Mouse (Mus musculus): ENCODE measurements around the gene Tuba4a. TPM values are rescaled to one million over a fixed set of nuclear protein-coding genes. Genes with fewer than 3 reads are reported as not detected.
A peak's percentile ranks its signal among the peaks of the same experiment; 100 is the strongest.

Gene Tuba4a
- polyA plus RNA-seq, 1 experiment from 2014 or later: 11.9 TPM

DNA sequence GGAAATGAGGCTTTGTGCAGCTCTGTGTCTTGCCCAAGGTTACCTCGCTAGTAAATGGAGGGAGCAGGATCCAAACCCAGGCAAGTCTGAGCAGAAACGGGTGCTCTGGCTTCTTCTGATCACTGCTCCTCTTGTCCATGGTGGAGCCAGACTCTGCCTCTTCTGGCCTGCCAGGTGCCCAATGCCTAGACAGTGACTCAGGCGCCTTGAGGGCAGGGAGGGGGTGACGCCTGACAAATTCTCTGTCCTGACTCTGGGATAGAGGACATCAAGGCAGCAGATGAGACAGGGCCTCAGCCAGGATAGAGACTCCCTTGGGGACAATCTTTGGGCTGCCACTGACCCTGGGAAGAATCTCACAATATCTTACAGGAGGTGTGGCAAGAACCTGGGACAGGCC, 11.6 kb upstream of the Tuba4a start:
- Histone ChIP-seq H3K4me1 (peaks cover 3% of the 10 kb centered on the region; the same call in 1 of the 2 replicates), H3K4me2 (replicated peaks) (no peak overlapping the region), H3K4me3 (no peak overlapping the region), H3K27ac (no peak overlapping the region), H3K9me3 (no peaks in the 10 kb centered on the region), H3K36me3 (no peaks in the 10 kb centered on the region), H3K9ac (no peak overlapping the region), H3K27me3 (replicated peaks) (no peaks in the 10 kb centered on the region)
- 75% methylated on average over 4 of the region's 4 CpGs for WGBS
- no peak for ATAC-seq (ENCODE audit: low FRiP score, low read depth)

DNA sequence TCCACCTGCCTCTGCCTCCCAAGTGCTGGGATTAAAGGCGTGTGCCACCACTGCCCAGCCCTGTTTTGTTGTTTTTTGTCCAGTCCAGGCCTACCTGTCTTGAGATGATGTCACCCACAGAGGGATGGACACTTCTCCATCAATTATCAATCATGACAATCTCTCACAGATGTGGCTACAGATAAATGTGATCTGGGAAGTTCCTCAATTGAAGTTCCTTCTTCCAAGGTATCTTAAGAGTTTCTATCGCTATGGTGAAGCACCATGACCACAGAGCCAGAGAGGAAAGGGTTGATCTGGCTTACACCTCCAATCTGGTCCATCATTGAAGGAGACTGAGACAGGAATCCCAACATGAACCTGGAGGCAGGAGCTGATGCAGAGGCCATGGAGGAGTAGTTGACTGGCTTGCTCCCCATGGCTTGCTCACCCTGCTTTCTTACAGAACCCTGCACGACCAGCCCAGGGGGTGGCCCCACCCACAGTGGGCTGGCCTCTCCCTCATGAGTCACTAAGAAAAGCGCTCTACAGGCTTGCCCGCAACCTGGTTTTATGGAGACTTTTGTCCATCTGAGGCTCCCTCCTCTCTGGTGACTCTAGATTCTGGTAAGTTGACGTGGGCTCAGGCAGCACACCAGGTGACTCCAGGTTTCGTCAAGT, 10.8 kb upstream of the Tuba4a start:
- WGBS: 73% methylated on average over 7 of the region's 7 CpGs
- Histone ChIP-seq H3K4me3 (no peak overlapping the region), H3K36me3 (no peaks in the 10 kb centered on the region), H3K27me3 (replicated peaks) (no peaks in the 10 kb centered on the region), H3K4me2 (replicated peaks) (no peak overlapping the region), H3K27ac (no peak overlapping the region), H3K9me3 (no peaks in the 10 kb centered on the region), H3K9ac (no peak overlapping the region), H3K4me1 (no peaks in the 10 kb centered on the region)
- no peak for ATAC-seq (ENCODE audit: low FRiP score, low read depth)

DNA sequence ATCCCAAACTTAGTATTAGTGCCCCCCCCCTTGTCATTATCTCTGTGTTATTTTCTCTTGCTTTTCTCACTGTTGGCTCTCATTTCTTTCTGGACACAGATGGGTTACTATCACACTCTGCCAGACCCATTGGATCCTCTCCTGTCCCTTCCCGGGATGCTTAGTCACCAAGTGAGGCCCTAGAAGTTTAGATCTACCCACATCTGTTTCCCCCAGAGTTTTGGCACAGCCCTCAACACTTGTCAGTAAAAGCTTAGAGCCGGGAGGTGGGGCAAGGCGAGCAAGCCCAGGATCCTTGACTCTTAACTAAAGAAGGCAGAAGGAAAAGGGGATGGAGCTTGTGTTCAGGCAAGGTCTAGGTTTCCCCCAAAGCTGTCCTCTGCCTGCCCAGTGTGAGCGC, 9.5 kb upstream of the Tuba4a start:
- Histone ChIP-seq H3K4me3 (no peak overlapping the region), H3K36me3 (no peaks in the 10 kb centered on the region), H3K27me3 (replicated peaks) (no peaks in the 10 kb centered on the region), H3K4me2 (replicated peaks) (no peak overlapping the region), H3K9me3 (no peaks in the 10 kb centered on the region), H3K27ac (no peak overlapping the region), H3K4me1 (no peaks in the 10 kb centered on the region), H3K9ac (no peak overlapping the region)
- ATAC-seq (ENCODE audit: low FRiP score, low read depth): no peak
- 77% methylated on average over 4 of the region's 4 CpGs for WGBS

DNA sequence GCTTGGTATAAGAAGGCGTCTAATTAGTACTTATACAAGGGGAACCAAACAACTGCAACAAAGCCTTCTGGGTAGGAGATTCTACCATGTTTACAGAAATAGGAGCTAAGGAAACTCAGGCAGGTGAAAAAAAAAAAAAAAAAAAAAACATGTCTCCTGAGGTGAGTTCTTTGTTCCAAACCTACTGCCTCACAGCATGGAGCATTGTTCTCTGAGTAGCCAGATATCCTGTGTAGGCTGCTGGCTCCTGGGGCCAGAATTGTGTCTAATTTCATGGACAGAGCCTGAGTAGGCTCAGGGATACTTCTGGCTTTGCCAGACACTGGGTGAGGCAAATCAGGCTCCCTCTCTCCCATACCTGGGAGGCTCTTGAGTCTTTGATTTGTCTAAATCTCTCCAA, 8.0 kb upstream of the Tuba4a start:
- no peaks in the 10 kb centered on the region for H3K4me1 ChIP-seq

DNA sequence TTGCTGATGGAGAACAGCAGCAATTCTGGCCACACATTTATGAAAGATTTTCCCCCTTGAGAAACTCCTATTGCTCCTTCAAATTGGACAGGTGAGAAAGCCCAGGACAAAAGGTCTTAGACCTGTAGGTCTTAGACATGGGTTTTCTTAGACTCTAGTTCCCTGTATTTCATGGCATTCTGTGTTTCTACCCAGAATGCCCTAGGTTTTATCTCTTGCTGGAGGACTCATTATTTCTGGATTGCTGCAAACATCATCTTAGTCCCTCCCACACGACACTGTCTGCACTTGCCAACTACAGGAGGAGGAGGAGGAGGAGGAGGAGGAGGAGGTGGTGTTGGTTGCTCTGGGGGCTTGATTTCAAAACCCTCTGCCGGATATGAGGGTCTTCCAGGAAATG, 6.5 kb upstream of the Tuba4a start:
- Histone ChIP-seq H3K27ac (no peak overlapping the region), H3K9me3 (no peaks in the 10 kb centered on the region), H3K4me1 (no peaks in the 10 kb centered on the region), H3K36me3 (no peaks in the 10 kb centered on the region), H3K9ac (no peak overlapping the region), H3K27me3 (replicated peaks) (peaks cover 21% of the 10 kb centered on the region), H3K4me2 (replicated peaks) (no peak overlapping the region), H3K4me3 (no peak overlapping the region)
- WGBS: 74% methylated on average over 2 of the region's 2 CpGs
- ATAC-seq (ENCODE audit: low FRiP score, low read depth): no peak

More for the DNA sequence above, 8.0 kb upstream of the Tuba4a start:
- H3K4me2 ChIP-seq (replicated peaks): no peak overlapping the region
- H3K27ac ChIP-seq: no peak overlapping the region
- 80% methylated on average over 1 of the region's 1 CpGs for WGBS
- H3K27me3 ChIP-seq (replicated peaks): 0 out of 2 replicates have a peak, but pooled peaks cover 11% of the 10 kb centered on the region
- no peak overlapping the region for H3K4me3 ChIP-seq
- H3K9ac ChIP-seq: no peak overlapping the region
- H3K36me3 ChIP-seq: no peaks in the 10 kb centered on the region
- no peaks in the 10 kb centered on the region for H3K9me3 ChIP-seq
- ATAC-seq (ENCODE audit: low FRiP score, low read depth): no peak

DNA sequence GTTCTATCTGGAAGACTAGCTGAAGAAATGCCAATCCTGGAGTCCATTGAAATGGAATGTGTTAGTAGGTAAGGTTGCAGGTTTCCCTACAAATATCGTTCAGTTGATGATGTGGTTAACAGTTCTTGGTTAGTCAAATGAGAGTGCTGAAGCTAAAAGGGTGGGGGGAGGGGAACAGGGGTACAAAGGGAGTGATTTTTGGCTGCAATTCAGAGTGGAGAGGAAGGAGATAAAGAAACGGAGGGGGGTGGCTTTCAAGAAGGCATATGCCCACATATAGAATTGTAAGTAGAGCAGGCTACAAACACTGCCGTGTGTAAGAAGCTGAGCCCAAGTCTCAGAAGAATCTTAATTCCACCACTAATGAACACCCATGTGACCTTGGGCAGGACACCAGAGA, 5.8 kb upstream of the Tuba4a start:
- ATAC-seq (ENCODE audit: low FRiP score, low read depth): no peak
- Histone ChIP-seq H3K27me3 (replicated peaks) (peaks cover 27% of the 10 kb centered on the region), H3K9ac (no peak overlapping the region), H3K27ac (no peak overlapping the region), H3K4me1 (no peaks in the 10 kb centered on the region), H3K9me3 (no peaks in the 10 kb centered on the region), H3K4me3 (no peak overlapping the region), H3K36me3 (no peaks in the 10 kb centered on the region), H3K4me2 (replicated peaks) (no peak overlapping the region)
- 74% methylated on average over 3 of the region's 3 CpGs for WGBS

DNA sequence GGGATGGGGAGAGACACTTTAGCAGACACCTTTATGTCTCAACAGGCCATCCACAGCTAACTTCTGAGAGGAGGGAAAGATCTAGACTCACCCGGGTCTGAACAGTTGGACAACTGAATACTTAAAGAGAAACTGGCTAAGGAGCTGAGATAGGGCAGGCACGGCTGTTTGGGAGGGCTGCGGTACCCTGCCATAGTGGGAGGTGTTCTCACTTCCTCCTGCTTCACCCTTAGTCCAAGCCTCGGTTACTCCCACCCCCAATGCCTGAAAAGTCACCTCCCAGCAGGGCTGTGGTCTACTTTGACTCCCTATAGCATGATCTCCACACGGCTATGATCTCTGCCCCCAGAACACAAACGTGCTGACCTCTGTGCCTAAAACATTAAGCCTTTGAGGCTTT, 3.9 kb upstream of the Tuba4a start:
- H3K4me3 ChIP-seq: no peak overlapping the region
- H3K9me3 ChIP-seq: no peaks in the 10 kb centered on the region
- no peak for ATAC-seq (ENCODE audit: low FRiP score, low read depth)
- H3K36me3 ChIP-seq: no peaks in the 10 kb centered on the region
- H3K27me3 ChIP-seq (replicated peaks): peaks cover 47% of the 10 kb centered on the region
- no peak overlapping the region for H3K27ac ChIP-seq
- H3K4me2 ChIP-seq (replicated peaks): no peak overlapping the region
- WGBS: 71% methylated on average over 6 of the region's 6 CpGs
- H3K4me1 ChIP-seq: peaks cover 11% of the 10 kb centered on the region
- H3K9ac ChIP-seq: no peak overlapping the region

DNA sequence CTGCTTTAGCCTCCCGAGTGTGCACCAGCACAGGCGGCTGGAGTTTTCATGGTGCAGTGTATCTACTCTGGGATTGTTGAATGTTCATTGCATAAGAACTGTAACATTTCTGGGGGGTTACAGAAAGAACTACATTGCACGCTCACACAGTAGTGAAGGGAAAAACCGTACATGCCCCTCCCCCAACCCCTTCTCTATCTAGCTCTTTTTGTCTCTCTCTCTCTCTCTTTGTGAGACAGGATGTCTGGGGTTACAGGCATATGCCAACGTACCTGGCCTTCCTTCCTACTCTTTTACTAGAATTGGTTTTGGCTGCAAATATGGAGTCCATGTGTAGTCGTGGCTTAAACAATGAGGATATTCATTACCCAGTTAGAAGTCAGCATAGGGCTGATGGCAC, 3.3 kb upstream of the Tuba4a start:
- 86% methylated on average over 6 of the region's 6 CpGs for WGBS

DNA sequence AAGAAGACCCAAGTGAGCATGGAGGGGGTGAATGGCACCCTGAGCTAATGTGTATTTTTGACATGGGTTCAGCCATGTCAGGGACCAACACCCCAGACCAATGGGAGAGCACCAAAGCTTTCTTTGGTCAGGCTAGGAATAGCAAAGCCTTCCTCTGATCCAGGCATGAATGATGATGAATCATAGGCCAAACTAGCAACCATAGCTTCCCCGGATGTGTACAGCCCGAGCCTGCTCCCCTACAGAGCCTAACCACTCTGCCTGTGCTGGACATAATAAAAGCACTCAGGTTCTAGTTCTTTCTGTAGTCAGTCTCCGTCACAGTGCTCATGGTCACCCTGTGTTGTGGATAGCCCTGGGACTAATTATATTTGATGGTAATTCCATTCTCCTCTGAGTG, 1.9 kb upstream of the Tuba4a start:
- Histone ChIP-seq H3K27me3 (replicated peaks) (peaks cover 67% of the 10 kb centered on the region), H3K4me3 (no peak overlapping the region), H3K36me3 (no peaks in the 10 kb centered on the region), H3K4me1 (peaks cover 18% of the 10 kb centered on the region), H3K9ac (no peak overlapping the region), H3K9me3 (no peaks in the 10 kb centered on the region), H3K4me2 (replicated peaks) (no peak overlapping the region), H3K27ac (no peak overlapping the region)
- WGBS: 77% methylated on average over 3 of the region's 3 CpGs
- ATAC-seq (ENCODE audit: low FRiP score, low read depth): no peak

More for the DNA sequence above, 3.3 kb upstream of the Tuba4a start:
- no peak overlapping the region for H3K9ac ChIP-seq
- peaks cover 53% of the 10 kb centered on the region for H3K27me3 ChIP-seq (replicated peaks)
- H3K27ac ChIP-seq: no peak overlapping the region
- no peak overlapping the region for H3K4me3 ChIP-seq
- H3K9me3 ChIP-seq: no peaks in the 10 kb centered on the region
- no peaks in the 10 kb centered on the region for H3K36me3 ChIP-seq
- peaks cover 17% of the 10 kb centered on the region for H3K4me1 ChIP-seq
- H3K4me2 ChIP-seq (replicated peaks): no peak overlapping the region
- ATAC-seq (ENCODE audit: low FRiP score, low read depth): no peak

DNA sequence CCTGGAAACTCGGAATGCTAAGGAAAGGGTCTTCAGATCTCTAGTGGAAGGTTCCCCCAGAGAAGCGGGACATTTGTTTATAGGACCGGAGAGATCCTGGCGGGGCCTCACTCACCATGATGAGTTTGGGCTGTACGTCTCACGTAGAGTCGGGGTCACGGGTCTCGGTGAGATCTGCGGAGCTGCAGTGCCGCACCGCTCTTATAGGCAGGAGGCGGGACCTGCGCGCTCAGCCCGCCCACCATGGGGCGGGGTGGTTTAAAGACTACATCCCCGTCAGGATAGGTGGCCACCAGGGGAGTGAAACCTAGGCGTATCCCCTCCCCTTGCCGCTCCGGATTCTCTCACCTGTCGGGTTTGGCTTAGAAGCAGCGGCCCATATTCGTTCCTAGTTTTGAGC, 587 bp downstream of the Tuba4a start:
- peak; percentile 81 for ATAC-seq (ENCODE audit: low FRiP score, low read depth)
- H3K27me3 ChIP-seq (replicated peaks): peaks cover 73% of the 10 kb centered on the region
- H3K27ac ChIP-seq: no peak overlapping the region
- H3K9me3 ChIP-seq: no peaks in the 10 kb centered on the region
- peak overlapping the region; percentile 49 for H3K9ac ChIP-seq
- H3K36me3 ChIP-seq: peaks cover 17% of the 10 kb centered on the region
- H3K4me3 ChIP-seq: peak overlapping the region; percentile 45
- H3K4me2 ChIP-seq (replicated peaks): peak overlapping the region; percentile 87
- peaks cover 18% of the 10 kb centered on the region for H3K4me1 ChIP-seq
- WGBS: 1% methylated on average over 24 of the region's 24 CpGs

DNA sequence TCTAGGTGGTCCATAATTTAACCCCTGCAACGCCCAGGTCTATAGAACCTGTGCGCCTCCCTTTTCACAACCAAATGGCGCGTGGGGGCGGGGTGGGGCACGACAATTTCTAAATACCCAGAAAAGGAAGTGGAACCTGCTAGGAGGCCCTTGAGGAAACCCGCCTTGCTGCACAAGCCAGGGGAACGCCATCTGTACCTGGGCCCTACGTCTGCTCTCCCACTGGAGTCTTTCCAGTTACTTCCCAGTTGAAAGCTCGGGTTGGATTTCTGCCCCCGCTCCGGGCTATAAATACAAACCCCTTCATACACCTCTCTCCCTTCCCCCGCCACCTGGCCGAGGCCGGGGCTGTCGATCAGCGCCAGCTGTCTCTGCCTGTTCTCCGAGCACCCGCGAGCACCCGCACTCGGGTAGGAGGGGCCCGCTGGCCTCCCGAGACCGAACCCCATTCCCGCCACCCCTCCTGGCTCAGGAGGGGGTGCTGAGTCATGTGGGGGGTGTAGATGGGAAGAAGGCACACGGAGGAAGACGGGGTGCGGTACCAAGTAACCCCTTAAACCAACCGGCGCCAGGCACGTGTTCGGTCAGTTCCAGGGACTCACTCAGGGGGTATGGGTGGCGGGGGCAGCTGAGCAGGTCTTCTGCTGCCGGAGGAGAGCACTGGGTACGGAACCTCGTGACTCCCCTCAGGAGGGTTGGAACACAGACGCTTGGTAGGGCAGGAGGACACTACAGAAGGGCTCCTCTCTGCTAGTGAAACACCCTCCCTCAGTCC, 1.3 kb downstream of the Tuba4a start:
- H3K27ac ChIP-seq: no peak overlapping the region
- peak; percentile 57 for ATAC-seq (ENCODE audit: low FRiP score, low read depth)

DNA sequence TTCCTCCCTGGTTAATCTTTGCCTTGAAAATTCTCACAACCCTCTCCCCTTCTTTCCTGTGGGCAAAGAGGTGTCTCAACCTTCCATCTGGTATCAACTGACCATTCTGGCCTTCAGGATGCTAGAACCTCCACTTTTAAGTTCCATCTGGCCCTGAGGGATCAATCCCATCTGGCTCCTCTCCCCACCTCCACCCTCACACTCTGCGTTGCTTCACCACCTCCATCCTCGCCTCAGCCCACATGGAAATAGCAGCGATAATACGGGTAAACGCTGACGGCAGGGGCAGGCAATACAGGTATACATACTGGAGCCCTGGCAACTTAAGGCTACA, 1.8 kb downstream of the Tuba4a start:
- Histone ChIP-seq H3K27me3 (replicated peaks) (peaks cover 65% of the 10 kb centered on the region), H3K4me2 (replicated peaks) (peak overlapping the region; percentile 87), H3K9ac (peak overlapping the region; percentile 30; the same call in 1 of the 2 replicates), H3K27ac (no peak overlapping the region), H3K4me1 (peaks cover 18% of the 10 kb centered on the region), H3K9me3 (no peaks in the 10 kb centered on the region), H3K36me3 (peaks cover 30% of the 10 kb centered on the region), H3K4me3 (no peak overlapping the region)
- no peak for ATAC-seq (ENCODE audit: low FRiP score, low read depth)
- 2% methylated on average over 6 of the region's 6 CpGs for WGBS

More for the DNA sequence above, 1.3 kb downstream of the Tuba4a start:
- 2% methylated on average over 38 of the region's 38 CpGs for WGBS
- H3K4me1 ChIP-seq: peaks cover 18% of the 10 kb centered on the region
- peak overlapping the region; percentile 87 for H3K4me2 ChIP-seq (replicated peaks)
- H3K27me3 ChIP-seq (replicated peaks): peaks cover 70% of the 10 kb centered on the region
- H3K9me3 ChIP-seq: no peaks in the 10 kb centered on the region
- peaks cover 24% of the 10 kb centered on the region for H3K36me3 ChIP-seq
- H3K9ac ChIP-seq: peak overlapping the region; percentile 30; the same call in 1 of the 2 replicates
- H3K4me3 ChIP-seq: peak overlapping the region; percentile 45
